Mouse (Mus musculus) gastrocnemius, postnatal 25 days (tissue): ENCODE data around the gene Fgfr2. TPM values are rescaled to one million over a fixed set of nuclear protein-coding genes. Genes with fewer than 3 reads are reported as not detected.
A peak's percentile ranks its signal among the peaks of the same experiment; 100 is the strongest.

Experiments
- DNase-seq: peaks from one replicate; pipeline ENCODE4 v3.0.0; 2022
- total RNA-seq, 2 experiments: library from RNA; stranded (reverse); gene quantifications; 1 replicate in 1 of 2; 2 replicates in 1 of 2; pipeline ENCODE4 v1.2.3; 2021

Fgfr2 gene
- total RNA-seq, 2 experiments from 2014 or later, result 0.33 to 0.96 TPM

DNA sequence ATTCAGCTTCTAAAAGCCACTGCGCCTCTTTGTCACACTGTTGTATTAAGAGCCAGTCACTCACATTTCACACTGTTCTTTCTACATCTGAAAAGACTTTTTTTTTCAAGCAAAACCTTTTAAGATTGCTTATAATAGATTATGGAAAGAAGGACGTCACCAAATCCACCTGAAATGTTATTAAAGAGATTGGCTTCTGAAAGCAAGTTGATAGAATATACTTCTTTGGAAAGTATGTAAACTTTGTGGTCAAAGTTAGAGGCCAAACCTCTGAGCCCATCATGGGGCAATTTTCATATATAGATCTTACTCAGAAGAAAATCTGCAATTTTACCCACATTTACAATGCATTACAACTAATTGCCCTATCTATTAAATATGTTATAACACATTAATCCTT, 306.6 kb downstream of the Fgfr2 start:
- DNase-seq, result no peak

DNA sequence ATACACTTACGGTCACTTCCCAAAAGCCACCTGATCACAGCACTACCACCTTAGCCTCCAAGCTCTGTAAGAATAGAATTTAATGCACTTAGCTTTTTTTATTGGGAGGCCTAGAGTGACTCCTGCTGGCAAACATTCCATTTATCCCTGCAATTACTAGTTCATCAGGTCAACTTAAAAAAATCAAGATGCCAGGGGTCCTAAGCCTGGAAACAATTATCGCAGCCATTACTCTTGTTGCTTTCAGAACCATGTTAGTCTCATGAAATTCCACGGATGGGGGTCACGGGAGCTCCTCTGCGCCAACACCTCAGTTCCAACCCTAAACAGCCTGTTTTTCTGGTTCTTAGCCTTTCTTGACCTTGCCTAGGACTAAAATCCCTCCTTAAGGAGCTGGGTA, 308.1 kb downstream of the Fgfr2 start:
- no peak for DNase-seq

DNA sequence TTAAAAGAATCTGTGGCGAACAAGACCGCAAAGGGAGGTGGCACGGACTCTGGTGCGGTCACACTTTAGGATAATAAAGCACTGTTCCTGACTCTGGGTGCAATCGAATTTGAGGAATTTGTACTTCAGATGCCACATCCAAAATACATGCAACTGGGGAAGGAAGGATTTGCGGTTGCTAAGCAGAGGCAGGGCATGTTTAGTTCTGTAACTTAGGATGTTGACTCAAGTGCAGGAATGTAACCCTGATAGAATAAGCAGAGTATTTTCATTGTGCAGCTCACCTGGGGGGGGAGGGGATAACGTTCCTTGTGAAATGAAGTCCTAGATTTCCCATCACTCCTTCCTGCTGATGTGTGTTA, 309.1 kb downstream of the Fgfr2 start:
- no peak for DNase-seq

DNA sequence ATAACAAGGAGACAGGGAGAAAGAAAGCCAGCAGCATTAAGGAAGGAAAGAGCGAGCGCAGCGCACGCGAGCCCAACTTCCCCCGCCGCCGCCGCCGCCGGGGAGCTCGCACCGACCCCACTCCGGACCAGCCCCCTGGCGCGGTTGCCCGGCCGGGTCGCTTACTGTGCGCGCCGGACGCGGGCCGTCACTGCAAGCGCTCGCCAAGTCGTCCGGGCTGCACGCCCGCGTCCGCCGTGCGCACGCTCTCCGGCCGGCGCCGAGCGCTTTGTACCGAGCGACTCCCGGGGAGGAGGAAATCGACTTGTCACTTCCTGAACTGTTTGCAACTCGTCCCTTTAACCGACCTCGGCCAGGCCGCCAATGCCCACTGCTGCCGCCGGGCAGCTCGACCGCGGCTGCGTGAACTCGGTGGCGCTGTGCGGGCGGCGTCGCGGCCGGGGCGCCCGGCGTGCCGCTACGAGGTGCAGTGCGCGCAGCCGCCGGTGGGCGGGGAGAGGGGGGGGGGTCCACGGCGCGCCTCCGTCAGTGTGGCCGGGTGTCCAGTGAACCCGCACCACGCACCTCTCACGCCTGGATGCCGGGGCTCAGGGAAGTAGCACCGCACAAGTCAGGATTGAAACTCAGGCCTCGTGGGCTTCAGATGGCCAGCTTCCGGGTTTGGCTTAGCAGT, 309.6 kb downstream of the Fgfr2 start, which contains the start of gene Fam53b:
Gene Fam53b (minus strand): TSS at position 471 of the 673 bp plus-strand sequence.
- peak; percentile 78 for DNase-seq

DNA sequence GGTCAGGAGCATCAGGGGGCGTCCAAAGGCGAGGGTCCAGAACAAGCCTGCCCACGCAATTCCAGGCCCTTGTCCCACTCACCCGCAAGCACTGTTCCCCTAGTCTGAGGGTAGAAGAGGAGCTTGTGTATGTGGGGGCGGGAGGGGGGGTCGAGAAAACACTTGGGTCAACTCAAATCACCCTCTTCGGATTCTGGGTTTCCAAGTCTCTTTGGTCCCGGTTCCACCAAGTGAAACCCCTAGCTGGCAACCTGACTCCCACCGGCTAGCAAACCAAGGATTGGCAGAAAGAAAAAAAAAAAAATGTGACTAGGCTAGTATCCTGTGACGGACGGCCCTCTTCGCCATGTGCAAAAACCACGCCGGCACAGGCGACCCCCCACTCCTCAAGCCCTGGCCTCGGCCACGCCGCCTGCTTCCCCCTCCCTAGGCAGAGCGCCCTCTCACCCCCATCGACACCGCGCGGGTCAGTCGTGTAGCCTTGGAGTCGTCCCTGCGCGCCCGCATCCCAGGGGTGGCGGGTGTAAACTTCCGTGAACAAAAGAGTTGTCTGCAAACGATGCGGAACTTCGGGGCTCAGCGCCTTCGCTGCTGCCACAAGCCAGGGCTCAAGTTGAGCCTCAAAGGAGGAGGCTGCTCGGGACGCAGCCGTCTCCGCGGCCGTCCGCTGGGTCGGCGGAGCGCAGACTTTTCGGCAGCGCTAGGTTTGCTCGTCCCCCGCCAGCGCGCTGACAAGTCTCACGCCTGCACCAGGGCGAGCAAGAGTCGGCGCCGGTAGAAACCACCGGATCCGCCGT, 310.3 kb downstream of the Fgfr2 start:
- peak; percentile 61 for DNase-seq

DNA sequence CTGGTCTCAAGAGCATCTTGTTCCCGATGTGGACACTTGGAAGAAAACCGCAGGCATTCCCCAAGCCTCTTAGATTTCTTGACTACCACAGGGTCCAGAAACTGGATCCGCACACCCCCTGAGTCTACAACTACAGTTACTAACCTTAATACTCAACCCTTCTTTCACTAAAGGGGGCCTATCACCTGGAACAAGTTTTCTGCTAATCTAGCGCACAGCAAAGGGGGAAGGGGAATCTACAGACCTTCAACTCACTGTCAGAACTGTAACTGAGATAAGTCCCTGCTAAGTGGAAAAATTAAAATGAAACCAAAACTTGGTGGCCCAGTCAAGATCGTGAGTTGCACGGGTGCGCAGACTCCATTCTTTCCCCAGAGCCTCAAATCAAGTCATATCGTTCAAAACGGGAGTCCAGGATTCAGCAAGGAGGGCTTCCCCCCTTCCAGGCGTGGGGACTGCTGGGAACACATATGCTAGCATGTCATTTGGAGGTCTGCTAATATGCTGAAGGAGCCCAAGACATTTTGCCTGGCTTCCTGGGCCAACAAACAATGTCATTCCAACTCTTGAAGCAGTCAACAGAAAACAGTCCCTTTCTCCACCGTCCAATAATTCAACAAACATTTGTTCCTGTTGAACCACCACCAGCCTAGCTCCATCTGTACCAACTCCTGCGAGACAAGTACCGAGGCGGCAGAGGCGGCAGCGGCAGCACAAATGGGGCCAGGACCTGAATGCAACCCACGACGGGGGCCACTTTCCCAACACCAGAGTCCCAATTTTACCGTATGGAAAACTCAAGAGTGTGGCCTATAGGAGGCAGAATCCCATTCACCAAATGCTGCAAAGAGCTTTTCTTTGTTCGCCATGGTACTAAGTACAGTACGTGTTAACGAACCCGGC, 311.2 kb downstream of the Fgfr2 start:
- no peak for DNase-seq

DNA sequence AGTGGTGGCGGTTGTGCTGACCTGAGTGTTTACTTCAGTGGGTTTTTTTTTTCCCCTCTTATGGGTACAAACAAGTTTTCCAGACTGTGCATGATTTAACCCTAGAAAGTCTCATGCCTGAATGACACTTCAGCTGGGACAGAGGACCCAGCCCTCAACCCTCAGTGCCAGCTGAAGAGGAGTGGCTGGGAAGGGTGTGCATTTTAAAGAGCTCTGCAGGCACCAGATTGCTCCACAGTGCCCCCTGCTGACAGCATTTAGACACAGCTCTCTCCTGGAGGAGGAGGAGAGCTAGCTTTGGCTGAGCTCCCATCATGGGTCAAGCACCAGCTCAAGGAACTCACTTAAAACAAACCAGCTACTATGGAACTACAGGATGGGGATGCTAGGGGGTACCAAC, 312.3 kb downstream of the Fgfr2 start:
- DNase-seq, result peak; percentile 84

DNA sequence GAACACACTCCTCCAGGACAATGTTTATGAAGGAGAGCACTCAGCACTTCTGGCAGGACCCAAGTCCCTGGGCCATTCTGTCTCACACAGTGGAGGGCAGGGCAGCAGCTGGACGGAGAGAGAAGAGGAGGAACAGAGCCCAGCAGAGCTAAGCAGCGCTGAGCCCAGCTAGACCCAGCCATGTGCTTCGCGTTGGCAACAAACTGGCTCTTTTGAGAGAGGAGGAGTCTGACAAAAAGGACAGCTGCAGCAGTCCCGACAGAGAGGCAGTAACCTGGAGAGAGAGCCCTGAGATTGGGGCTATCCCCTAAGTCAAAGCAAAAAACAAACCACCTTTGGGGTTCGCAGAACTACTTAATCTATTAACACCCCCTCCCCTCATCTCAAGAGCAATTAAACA, 312.8 kb downstream of the Fgfr2 start:
- DNase-seq, result peak; percentile 83

DNA sequence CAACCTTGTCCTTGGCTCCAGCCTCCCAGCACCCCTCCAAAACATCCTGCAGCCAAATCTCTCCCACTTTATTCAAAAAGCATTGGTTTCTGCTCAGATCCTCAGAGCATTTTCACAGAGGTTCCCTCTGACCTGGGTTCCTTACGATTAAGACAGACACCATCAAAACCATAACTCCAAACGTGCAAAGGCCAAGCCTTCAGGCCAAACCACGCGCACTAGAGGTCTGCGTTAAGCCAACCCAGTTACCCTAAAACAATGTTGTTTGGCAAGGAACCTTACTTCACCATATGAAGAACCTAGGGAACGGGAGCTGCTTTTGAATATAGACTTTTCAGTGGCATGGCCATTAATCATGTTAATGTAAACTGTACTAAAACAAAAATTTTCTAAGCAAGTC, 313.4 kb downstream of the Fgfr2 start:
- no peak for DNase-seq

DNA sequence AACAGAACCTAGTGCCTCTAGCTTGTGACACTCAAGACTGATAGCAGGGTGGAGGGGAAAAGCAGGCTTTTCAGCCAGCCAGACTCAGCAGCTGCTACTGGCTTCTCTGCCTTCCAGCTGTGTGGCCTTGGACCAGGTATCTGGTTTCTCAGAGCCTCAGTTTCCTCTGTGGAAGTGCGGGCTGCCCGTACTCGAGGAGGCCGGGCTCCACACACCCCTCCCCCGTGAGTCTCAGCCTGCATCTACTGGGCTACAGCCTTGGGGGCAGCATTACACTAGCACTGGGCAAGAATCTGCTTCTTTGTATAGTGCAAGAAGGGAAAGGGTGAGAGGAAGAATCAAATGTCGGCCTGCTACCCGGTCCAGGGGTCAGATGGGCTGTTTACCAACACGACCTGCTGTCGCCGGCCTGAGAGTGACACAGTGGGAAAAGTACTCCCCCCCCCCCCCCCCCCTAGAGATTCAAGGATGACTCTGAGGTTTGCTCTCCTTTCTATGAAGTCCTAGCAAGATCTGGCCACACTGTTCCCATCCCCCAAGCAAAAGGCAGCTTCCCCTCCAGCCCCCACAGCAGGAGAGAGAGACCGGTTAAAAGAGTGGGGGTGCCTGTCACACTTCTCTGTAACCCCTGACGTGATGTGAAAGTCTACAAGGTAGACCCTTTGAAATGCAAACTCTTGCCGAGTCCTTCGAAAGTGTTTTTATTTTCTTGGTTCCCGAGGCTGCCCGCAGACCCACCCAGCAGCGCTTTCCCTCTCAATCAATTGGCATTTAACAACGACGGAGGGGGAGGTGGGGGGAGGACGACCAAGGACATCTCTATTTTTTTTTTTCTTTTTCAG, 314.1 kb downstream of the Fgfr2 start:
- peak; percentile 68 for DNase-seq

DNA sequence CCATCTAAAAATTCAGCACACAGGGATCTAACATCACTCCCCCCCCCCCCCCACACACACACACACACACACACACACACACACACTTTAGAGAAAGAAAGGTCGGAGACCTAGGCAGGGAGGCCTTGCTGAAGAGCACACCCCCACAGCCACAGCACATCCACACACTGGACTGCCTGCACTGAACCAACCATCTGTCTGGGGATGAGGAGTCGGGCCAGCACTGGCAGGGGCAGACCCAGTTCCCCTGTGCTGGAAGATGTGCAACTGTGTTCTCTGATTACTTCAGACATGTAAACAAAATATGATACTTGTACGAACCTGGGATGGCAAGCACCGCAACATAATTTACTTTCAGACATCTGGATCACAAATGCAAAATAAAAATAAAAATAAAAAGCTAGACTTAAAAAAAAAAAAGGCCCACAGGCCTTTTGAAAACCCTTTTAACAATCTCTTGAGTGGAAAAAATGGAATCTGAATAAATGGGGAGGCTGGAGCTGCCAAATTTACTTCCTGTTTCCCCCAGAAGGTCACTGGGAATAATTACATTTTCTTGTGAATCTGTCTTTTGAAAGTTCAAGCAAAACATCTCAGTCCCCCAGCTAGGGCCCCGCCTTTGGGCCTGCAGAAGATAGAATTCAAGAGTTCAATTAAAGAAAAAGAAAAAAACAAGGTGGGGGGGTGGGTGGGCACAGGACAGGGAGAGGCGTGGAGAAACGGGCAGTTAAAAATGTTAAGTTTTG, 314.9 kb downstream of the Fgfr2 start:
- DNase-seq, result peak; percentile 71

DNA sequence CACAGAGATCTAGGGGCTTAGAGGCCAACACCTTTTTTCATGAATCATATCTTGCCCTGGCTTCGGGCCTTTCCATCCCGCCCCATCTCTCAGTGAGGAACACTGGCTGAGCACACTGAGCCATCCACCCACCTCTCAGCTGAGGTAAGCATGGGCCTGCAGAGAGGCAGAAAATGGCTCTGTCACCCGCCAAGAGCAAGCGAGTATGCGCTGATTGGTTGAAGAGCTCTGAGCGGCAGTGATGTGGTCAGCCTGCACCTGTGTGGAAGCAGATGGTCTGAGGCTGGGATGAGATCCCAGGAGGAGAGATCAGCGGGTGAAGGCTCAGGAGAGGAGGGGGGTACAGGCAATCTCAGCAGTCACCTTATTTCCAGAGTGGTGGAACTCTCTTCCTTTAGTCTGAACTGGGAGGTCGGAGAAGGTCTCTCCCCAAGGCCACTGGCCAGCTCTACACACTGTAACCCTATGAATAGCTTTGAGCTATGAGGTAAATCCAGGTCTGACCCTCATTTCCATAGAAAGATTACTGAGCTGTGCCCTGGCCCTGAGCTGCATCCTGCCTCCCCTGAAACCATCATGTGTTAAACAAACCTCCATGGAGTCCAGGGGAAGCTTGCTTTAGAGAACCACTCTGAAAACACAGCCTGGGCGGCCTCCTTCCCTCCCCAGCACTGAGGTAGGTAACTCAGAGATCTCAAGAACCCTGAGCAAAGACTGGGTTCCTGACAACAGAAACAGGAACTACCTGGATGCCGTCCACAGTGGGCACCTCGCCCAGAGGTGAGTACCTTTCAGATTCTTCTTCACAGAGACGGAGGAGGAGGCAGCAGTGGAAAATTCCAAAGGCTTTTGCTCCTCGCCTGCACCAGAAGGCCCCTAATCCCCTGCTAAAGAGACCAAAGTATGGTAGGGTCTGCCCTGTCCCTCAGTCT, 316.0 kb downstream of the Fgfr2 start:
- DNase-seq, result no peak

DNA sequence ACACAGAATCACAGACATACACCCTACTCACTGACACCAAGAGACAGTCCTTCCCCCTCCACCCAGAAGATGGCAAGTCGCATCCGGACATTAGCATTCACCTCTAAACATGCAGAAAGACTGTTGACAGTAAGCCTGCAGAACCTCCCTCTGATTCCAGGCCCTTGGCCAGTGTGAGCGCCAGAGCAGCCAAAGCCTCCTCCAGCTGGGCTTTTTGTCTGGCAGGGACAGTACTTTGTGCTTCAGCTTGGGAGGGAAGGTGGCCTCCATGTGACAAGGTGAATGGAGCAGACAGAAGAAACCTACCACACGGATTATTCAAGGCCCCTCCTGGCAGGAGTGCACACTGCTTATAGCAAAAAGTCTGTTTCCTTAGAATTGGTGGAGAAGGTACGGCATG, 316.9 kb downstream of the Fgfr2 start:
- peak; percentile 77 for DNase-seq

DNA sequence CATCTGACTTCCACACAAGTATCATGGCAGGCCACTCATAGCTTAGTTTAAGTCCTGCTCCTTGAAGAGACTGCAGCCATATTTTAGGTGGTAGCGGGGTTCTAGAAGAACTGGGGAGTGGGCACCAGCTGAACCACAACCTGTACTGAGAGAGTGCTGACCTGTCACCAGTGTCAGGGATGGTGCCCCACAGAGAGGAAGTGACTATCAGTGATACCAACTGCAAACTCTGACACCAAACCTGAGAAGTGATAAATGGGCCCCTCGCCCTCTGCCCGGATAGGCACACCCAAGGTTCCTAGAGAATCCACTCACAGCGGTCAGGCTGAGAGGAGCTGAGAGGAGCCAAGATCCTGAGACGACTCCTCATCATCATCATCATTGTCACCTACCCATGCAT, 318.2 kb downstream of the Fgfr2 start:
- no peak for DNase-seq

DNA sequence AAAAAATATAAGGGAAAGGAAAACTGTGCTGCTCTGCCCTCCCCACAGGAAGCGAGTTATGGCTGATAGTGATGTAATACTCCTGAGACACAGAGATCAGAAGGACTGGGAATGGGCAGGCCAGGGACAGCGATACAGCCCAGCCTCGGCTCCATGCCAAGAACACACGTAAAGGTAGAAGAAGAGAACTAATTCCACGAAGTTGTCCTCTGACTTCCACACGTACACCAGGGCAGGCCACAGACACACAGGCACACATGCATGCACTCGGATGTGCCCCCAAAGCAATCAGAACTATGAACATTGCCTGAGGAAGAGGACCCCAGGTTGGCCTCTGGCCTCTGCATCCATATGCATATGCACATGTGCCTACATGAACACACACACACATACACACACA, 318.7 kb downstream of the Fgfr2 start:
- DNase-seq, result no peak

DNA sequence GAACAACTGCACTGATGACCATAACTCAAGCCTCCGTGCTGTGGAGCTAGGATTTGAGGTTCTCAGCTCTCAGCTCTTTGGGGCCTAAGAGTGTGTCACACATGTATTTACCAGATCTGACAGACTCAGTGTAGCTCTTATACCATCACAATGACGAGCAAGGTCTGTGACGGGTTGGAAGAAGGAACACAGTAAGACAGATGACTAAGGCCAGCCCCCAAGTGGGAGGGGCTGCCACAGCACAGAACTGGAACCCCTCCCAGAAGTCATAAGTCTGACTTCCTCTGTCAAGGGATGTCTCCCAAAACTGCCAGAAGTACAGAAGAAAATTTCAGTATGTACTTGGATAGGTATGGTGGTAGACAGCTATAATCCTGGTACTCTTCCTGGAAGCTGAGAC, 319.2 kb downstream of the Fgfr2 start:
- no peak for DNase-seq

DNA sequence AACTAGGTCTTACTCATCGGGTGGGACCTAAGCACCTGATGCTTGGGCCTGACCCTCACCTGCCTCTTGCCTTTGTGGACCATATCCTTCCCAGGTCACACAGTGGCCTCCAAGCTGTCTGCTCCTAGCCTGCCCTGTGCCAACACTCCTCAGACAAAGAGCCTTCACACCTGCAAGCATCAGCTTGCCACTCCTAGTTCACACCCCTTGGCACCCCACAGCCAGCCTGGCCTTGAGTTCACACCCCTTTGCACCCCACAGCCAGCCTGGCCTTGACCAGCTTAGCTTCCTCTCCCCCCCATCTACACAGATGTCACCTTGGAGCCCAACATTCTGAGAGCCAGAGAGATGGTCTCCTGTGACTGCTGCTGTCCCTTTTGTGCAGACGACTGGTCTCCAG, 319.8 kb downstream of the Fgfr2 start:
- no peak for DNase-seq

DNA sequence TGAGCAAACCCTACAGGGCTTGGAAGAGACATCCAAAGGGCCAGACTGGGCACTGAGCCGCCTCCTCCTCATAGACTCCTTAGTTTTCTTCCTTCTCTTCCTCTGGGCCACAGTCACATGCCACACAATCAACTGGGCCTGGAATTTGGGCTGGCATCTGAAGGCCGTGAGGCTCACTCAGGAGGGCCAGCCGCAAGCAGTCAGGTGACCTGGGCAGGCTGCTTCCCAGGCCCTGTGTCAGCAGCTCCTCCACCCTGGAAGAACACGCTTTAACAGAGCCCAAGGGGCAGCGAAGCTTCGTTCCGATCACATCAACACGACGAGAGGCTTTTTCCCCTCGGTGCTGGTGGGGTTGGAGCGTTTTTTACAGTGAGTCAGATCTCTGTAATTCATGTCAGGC, 320.5 kb downstream of the Fgfr2 start:
- DNase-seq, result no peak

DNA sequence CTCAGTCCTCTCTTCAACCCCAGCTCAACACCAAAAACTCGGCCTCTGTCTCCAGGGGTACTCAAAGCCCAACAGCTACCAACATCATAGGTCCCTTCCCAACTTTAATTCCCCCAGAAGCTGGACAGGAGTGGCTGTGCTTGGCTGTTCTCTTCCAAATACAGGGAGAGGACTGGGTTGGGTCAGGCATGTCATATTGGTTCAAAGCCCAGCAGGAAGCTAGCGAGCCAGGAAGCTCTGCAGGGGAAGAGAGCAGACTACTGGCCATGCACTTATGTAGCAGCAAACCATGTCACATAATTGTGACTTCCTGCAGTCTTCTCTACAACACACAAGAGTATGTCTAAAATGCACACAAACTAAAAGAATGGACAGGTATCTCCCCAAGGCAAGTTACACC, 321.1 kb downstream of the Fgfr2 start:
- DNase-seq, result peak; percentile 65

DNA sequence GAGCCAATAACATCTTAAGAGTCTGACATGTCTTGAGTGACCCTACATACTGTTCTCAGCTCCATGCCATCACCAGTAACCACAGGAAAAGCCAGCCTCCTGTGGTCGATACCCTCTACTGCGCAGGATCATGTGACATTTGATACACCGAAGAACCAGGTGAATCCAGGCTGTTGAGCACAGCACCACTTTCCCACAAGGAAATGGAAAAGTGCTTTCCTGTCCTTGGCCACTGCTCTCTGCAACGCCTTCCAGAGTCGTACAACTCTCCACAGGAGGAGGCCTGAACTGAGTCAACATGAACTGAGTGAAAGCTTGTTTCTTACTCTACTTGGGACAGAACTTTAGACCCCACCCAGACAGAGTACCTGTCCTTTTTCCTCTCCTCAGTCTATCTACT, 321.6 kb downstream of the Fgfr2 start:
- DNase-seq, result no peak
